Comparison of ENCODE assay signal across 11 mouse cellular contexts in the genomic region with DNA sequence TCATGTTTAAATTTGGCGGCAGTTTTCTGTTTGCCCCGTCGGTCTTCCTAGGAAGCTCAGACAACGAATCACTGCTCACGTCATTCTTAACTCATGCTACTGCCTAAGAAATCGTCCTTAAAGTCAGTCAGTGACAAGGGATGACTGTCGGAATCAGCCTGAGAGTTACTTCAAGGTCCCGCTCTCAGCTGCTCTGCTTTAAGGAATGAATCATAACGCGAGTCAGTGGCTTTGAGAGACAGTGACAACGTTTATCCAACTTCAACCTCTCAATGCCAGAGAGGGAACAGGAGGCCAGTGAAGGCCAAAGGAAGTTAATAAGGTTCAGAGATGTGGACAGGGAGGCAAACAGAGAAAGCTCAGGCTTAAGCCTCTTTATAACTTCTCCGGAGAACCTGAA.
"Had no signal": no experiment of that assay in that cellular context is flagged by ENCODE, and none has a peak within 500 bp of the region (broad histone marks: within the 10 kb centered on the region; RNA-seq: fewer than 3 reads in every experiment).

No protein-coding gene starts in this region.

- DNase-seq: kidney, postnatal 14 days; kidney, postnatal 4 days; layer of hippocampus, postnatal 36 days; liver, embryonic 13.5 days; lung, adult 2 months; lung, postnatal 14 days; right cerebral cortex, adult 18-20 months; right cerebral cortex, postnatal 14 days; right cerebral cortex, postnatal 4 days; spleen, adult 18-20 months; thymus, postnatal 25 days had no signal
